Mouse (Mus musculus) adrenal gland, postnatal 36 days (tissue): ENCODE results near the gene Gm5475. TPM values are rescaled to one million over a fixed set of nuclear protein-coding genes. Genes with fewer than 3 reads are reported as not detected.
A peak's percentile ranks its signal among the peaks of the same experiment; 100 is the strongest.
"Not testable (repeated sequence)": the region's sequence is repeated elsewhere in the genome, so short reads cannot be mapped to it uniquely, and the experiment has no call there.

Source experiments
- DNase-seq, 2 experiments: peaks; one replicate each; pipeline ENCODE4 v3.0.0; 2021; ENCODE audit warnings: mixed read lengths in 1 of 2
- long read RNA-seq, 2 experiments: library from polyadenylated mRNA; stranded (forward); transcript quantifications; one replicate each; pipeline ENCODE4 v2.0.0; 2021; ENCODE audit warnings: borderline sequencing depth in 2 of 2
- total RNA-seq, 2 experiments: library from RNA; stranded (reverse); gene quantifications; 2 replicates each; pipeline ENCODE4 v1.2.3; 2021

Gene Gm5475
- total RNA-seq, result not detected
- long read RNA-seq, experiment 1, partial matches to known transcripts, result 0 of 1 reads
- long read RNA-seq, experiment 1, other reads (novel, unspliced or antisense), result 1 of 1 reads
- long read RNA-seq, experiment 2, result 0 reads

GRCm38 (mm10) chr15:100421758-100422197 is at the start of gene Gm5475:
TSS of gene Gm5475 (plus strand) at chr15:100422147.
- peak in 1 of 2 experiments; percentile 32 for DNase-seq

GRCm38 (mm10) chr15:100375066-100375465 is 46.9 kb upstream of the Gm5475 start:
- peak; percentile 63 to 67 for DNase-seq

GRCm38 (mm10) chr15:100377847-100378505 is 44.0 kb upstream of the Gm5475 start:
- DNase-seq, result not testable (repeated sequence)

GRCm38 (mm10) chr15:100379658-100380057 is 42.3 kb upstream of the Gm5475 start:
- no peak for DNase-seq

- DNase-seq, result no peak
Measured at GRCm38 (mm10) chr15:100380104-100380503, 41.8 kb upstream of the Gm5475 start.

- DNase-seq, result no peak
Measured at GRCm38 (mm10) chr15:100385705-100386104, 36.2 kb upstream of the Gm5475 start.

GRCm38 (mm10) chr15:100387544-100388223 is 34.3 kb upstream of the Gm5475 start:
- no peak for DNase-seq

GRCm38 (mm10) chr15:100388224-100388835 is 33.6 kb upstream of the Gm5475 start:
- no peak for DNase-seq

GRCm38 (mm10) chr15:100388886-100389285 is 33.1 kb upstream of the Gm5475 start:
- DNase-seq, result peak; percentile 44 to 58

- DNase-seq, result peak in 1 of 2 experiments; percentile 41
Measured at GRCm38 (mm10) chr15:100391066-100391465, 30.9 kb upstream of the Gm5475 start.

GRCm38 (mm10) chr15:100391599-100391998 is 30.3 kb upstream of the Gm5475 start:
- DNase-seq, result no peak

- DNase-seq, result no peak
Measured at GRCm38 (mm10) chr15:100393016-100393415, 28.9 kb upstream of the Gm5475 start.

GRCm38 (mm10) chr15:100395561-100395960 is 26.4 kb upstream of the Gm5475 start:
- no peak for DNase-seq

GRCm38 (mm10) chr15:100400592-100401250 is 21.2 kb upstream of the Gm5475 start:
- DNase-seq, result no peak

- DNase-seq, result no peak
Measured at GRCm38 (mm10) chr15:100401811-100402210, 20.1 kb upstream of the Gm5475 start.

GRCm38 (mm10) chr15:100402347-100402746 is 19.6 kb upstream of the Gm5475 start:
- DNase-seq, result no peak

- peak; percentile 46 to 56 for DNase-seq
Measured at GRCm38 (mm10) chr15:100402798-100403197, 19.1 kb upstream of the Gm5475 start.

GRCm38 (mm10) chr15:100403318-100404000 is 18.5 kb upstream of the Gm5475 start:
- peak; percentile 75 to 79 for DNase-seq

- no peak for DNase-seq
Measured at GRCm38 (mm10) chr15:100406088-100406487, 15.9 kb upstream of the Gm5475 start.

GRCm38 (mm10) chr15:100410918-100411672 is 10.9 kb upstream of the Gm5475 start:
- DNase-seq, result peak; percentile 73 to 79

GRCm38 (mm10) chr15:100411731-100412130 is 10.2 kb upstream of the Gm5475 start:
- DNase-seq, result peak in 1 of 2 experiments; percentile 36
